17 mouse cellular contexts compared by ENCODE assay signal in genomic region chr19:44128560-44128959, GRCm38 (mm10).
"Had no signal": no experiment of that assay in that cellular context is flagged by ENCODE, and none has a peak within 500 bp of the region (broad histone marks: within the 10 kb centered on the region; RNA-seq: fewer than 3 reads in every experiment).

No protein-coding gene starts in this region.

- DNase-seq: lung, adult 2 months; lung, postnatal 14 days; lung, postnatal 36 days; right cerebral cortex, postnatal 14 days; thymus, adult 2 months; thymus, postnatal 25 days; thymus, postnatal 4 days had no signal

- H3K4me1 ChIP-seq: lung, embryonic 15.5 days; midbrain, embryonic 13.5 days; midbrain, embryonic 15.5 days; neural tube, embryonic 12.5 days; stomach, embryonic 15.5 days had no signal

- ATAC-seq: lung, postnatal 0 days; midbrain, embryonic 13.5 days; midbrain, embryonic 15.5 days had no signal

- H3K4me2 ChIP-seq: lung, embryonic 15.5 days; midbrain, embryonic 11.5 days; midbrain, embryonic 13.5 days; midbrain, embryonic 15.5 days; neural tube, embryonic 12.5 days; stomach, embryonic 15.5 days had no signal

- H3K27me3 ChIP-seq: lung, embryonic 15.5 days; megakaryocyte, embryonic 14.5 days; midbrain, embryonic 13.5 days; midbrain, embryonic 15.5 days; neural tube, embryonic 12.5 days; stomach, embryonic 15.5 days had no signal

- H3K4me3 ChIP-seq: lung, embryonic 15.5 days; megakaryocyte, embryonic 14.5 days; midbrain, embryonic 13.5 days; midbrain, embryonic 15.5 days; neural tube, embryonic 12.5 days; stomach, embryonic 15.5 days had no signal

- H3K9ac ChIP-seq: lung, embryonic 15.5 days; midbrain, embryonic 13.5 days; midbrain, embryonic 15.5 days; neural tube, embryonic 12.5 days; stomach, embryonic 15.5 days had no signal

- H3K27ac ChIP-seq: lung, embryonic 15.5 days; macrophage; midbrain, embryonic 13.5 days; midbrain, embryonic 15.5 days; neural tube, embryonic 12.5 days; stomach, embryonic 15.5 days; stomach, postnatal 0 days had no signal

- H3K9me3 ChIP-seq: lung, embryonic 15.5 days; megakaryocyte, embryonic 14.5 days; midbrain, embryonic 13.5 days; midbrain, embryonic 15.5 days; neural tube, embryonic 12.5 days; stomach, embryonic 15.5 days had no signal
